Mouse (Mus musculus): Measurements from ENCODE around the gene Hapln2. TPM values are rescaled to one million over a fixed set of nuclear protein-coding genes. Genes with fewer than 3 reads are reported as not detected.
A peak's percentile ranks its signal among the peaks of the same experiment; 100 is the strongest.

The Hapln2 gene
- total RNA-seq, 2 experiments from 2014 or later, result not detected

- no peak for DNase-seq
- intact Hi-C loops (cut with DNase I), result no loop called here
Measured at GRCm38 (mm10) chr3:88005822-88006786, 21.3 kb downstream of the Hapln2 start.

- peak in 1 of 2 experiments; percentile 29 for DNase-seq
- intact Hi-C loops (cut with DNase I), result no loop called here
Measured at GRCm38 (mm10) chr3:88002291-88002976, 24.9 kb downstream of the Hapln2 start.

- intact Hi-C loops (cut with DNase I), result loop anchor here (2.0 kb wide), 1 partner anchor 58 kb away; no protein-coding TSS in a partner anchor
- no peak for DNase-seq
Measured at GRCm38 (mm10) chr3:88000816-88001595, 26.4 kb downstream of the Hapln2 start.

DNA sequence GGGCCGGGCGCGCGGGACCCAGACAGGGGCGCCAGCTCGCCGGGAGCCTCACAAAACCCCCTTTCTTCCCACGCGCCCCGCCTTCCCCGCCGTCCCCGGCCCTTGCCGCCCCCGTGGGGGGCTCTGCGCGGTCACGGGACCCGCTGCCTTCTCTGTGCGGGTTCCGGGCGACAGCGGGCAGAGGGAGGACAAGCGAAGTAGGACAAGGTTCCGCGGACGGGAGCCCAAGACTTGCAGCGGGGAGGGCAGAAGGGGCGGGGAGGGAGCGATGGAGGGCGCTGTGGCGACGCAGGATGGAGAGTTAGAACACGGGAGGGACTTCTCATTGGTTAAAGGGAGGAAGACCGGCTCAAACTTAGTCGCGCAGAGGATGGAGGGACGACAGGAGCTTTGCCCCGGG lies 27.2 kb downstream of the Hapln2 start, which contains the start of gene Bcan:
Gene Bcan (minus strand): TSS at position 50 of the 400 bp plus-strand sequence.
- intact Hi-C loops (cut with DNase I), result loop anchor here (2.0 kb wide), 1 partner anchor 57 kb away; no protein-coding TSS in a partner anchor

GRCm38 (mm10) chr3:87999243-87999895 lies 28.0 kb downstream of the Hapln2 start:
- intact Hi-C loops (cut with DNase I), result loop anchor here (5.0 kb wide), 1 partner anchor 37 kb away; no protein-coding TSS in a partner anchor
- DNase-seq, result no peak

More for the DNA sequence above, 27.2 kb downstream of the Hapln2 start, which contains the start of gene Bcan:
- DNase-seq, result no peak

DNA sequence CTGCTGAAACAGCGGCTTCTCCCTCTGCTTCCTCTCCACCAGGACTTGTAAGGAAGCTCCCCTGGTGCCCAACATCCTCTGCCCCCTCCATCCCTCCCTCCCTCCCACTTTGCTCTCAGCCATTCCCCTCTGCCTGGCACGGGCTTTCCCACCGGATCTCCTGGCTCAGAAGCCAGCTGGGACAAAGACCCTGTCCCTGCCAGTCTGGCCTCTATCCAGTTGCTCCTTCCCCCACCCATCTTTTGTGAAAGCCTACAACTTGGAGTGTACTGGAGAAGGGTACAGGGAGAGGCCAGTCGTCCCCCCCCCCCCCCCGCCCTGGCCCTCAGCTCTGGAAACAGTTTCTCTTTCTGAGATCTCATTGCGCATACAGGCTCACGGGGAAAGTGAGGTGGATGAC lies 28.6 kb downstream of the Hapln2 start:
- DNase-seq, result no peak
- intact Hi-C loops (cut with DNase I), result loop anchor here (5.0 kb wide), 1 partner anchor 36 kb away; no protein-coding TSS in a partner anchor

- peak in 1 of 2 experiments; percentile 44 for DNase-seq
- intact Hi-C loops (cut with DNase I), result loop anchor here (5.0 kb wide), 1 partner anchor 35 kb away; no protein-coding TSS in a partner anchor
Measured at GRCm38 (mm10) chr3:87996971-87997614, 30.3 kb downstream of the Hapln2 start.

DNA sequence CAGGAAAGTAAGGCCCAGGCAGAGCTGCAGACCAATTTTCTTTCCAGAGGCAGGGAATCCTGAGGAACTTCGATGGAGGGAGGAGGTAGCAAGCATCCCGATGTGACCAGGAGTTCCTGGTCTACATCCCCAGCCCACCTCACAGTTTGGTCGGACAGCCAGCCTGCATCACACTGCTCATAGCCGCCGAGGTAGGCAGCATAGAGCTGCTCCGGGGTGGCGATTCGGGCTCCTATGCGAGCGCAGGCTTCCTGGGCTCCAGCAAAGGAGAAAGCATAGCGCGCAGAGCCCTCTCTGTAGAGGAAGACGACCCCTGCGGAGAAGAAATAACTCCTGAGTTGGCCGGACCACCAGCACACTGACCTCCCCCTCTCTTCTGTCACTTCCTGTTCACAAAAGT lies 31.0 kb downstream of the Hapln2 start:
- intact Hi-C loops (cut with DNase I), result loop anchor here (5.0 kb wide), 1 partner anchor 34 kb away; no protein-coding TSS in a partner anchor
- DNase-seq, result no peak

GRCm38 (mm10) chr3:87995331-87995730 lies 32.1 kb downstream of the Hapln2 start:
- DNase-seq, result no peak
- intact Hi-C loops (cut with DNase I), result loop anchor here (5.0 kb wide), 1 partner anchor 33 kb away; no protein-coding TSS in a partner anchor

- peak; percentile 33 to 71 for DNase-seq
- intact Hi-C loops (cut with DNase I), result no loop called here
Measured at GRCm38 (mm10) chr3:87993436-87993835, 33.9 kb downstream of the Hapln2 start.

GRCm38 (mm10) chr3:87989935-87990334 lies 37.4 kb downstream of the Hapln2 start:
- no peak for DNase-seq
- intact Hi-C loops (cut with DNase I), result no loop called here

DNA sequence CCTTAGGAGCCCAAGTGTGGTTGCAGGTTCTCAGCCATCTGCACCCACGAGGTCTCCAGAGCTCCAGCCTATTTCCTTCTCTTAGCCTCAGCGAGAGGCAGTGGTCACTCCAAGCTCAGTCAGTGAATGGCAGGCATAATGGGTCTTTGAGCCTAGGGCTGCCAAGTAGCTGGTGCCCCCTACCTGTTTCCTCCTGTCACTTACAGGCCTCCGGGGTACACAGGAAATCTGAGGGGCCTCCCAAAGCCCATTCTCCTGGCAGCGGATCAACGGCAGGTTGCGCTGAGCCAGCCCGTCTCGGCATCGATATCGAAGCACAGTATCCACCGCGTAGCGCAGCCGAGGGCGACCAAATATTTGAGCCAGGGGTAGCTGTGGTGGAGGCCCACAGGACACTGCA lies 39.3 kb downstream of the Hapln2 start:
- intact Hi-C loops (cut with DNase I), result no loop called here
- no peak for DNase-seq

DNA sequence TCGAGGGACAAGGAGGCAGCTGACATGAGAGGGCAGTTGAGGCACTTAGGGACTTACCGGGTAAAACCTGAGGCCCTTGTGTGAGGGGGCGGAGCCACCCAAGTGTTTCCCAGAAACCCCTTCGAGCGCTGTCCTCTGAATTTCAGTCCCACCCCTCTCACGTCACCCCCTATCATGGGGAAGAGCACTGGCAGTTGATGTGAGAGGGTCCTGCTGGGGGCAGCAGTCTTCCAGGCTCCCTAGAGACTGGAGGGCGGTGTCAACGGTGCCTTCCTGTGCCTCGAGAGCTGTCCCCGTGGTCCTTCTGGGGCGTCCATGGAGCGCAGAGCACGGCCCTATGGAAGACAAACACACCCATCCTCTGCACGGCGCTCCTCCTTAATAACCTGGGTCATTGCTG lies 39.8 kb downstream of the Hapln2 start:
- peak in 1 of 2 experiments; percentile 32 for DNase-seq
- intact Hi-C loops (cut with DNase I), result loop anchor here (1.0 kb wide), 2 partner anchors 17 to 51 kb away; no protein-coding TSS in a partner anchor

DNA sequence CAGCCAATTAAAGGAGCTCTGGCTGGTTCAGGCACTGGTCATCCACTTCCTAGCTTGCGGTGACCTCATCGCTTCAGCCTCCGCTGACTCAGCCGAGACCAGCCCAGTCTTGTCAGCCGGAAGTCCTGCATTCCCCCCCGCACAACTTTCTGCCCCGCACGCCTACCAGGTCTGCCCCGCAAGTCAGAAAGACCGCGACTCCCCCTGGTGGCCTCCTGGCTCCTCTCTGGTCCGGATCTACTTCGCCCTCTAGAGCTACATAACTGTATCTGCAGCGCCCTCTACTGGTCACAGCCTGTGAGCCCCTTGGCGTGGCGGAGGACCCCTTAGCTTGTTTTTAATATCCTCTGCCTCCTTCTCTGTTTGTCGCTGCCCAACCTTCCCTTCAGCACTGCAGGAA lies 40.5 kb downstream of the Hapln2 start:
- DNase-seq, result peak; percentile 95 to 99
- intact Hi-C loops (cut with DNase I), result loop anchor here (1.0 kb wide), 2 partner anchors 17 to 51 kb away; no protein-coding TSS in a partner anchor

DNA sequence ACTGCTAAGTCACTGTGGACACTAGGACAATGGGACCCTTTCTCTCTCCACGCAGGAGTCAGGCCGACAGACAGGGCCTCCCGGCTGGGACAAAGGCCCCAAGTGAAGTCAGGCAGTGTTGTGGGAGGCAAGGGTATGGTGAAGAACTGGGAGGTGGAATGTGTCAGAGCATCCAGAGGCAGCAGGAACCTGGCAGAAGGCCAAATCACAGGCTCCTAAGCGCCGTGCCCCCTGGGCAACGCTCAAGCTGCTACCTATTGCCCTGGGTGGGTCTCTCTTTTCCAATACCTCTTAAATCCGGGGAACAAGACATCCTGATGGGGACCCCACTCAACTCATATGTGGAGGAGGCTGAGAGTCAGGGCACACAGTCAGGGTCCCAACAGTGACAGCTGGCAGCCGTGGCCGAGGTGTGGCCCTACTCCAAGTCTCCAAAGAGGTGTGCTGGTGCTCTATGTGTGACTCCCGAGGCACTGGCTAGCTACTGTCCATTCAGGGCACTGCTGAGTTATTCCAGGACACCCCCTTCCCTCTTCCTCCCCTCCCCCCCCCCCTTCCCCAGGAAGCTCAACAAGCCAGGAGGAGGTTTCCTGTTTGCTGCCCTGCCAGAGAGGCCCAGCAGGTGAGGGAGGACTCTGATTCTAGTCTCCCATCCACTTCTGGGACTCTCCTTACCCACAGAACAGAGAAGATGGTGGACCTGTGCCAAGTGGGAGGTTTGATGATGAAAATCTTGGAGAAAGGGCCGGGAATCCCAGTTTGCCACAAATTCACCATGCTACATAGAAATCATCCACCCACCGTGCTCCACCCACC lies 41.7 kb downstream of the Hapln2 start:
- intact Hi-C loops (cut with DNase I), result no loop called here
- peak in 1 of 2 experiments; percentile 40 for DNase-seq

GRCm38 (mm10) chr3:87984094-87984493 lies 43.3 kb downstream of the Hapln2 start:
- DNase-seq, result no peak
- intact Hi-C loops (cut with DNase I), result no loop called here

GRCm38 (mm10) chr3:87983627-87984026 lies 43.8 kb downstream of the Hapln2 start:
- DNase-seq, result no peak
- intact Hi-C loops (cut with DNase I), result no loop called here

All from heart, postnatal 10 days (tissue).